Comparison of ENCODE assay signal across 8 mouse cellular contexts in genomic region chr11:77762783-77763672, GRCm38 (mm10). TPM values are rescaled to one million over a fixed set of nuclear protein-coding genes. Genes with fewer than 3 reads are reported as not detected.
DNase-seq lines count a peak whose midpoint lies in the region; ATAC-seq and TF ChIP-seq lines count a peak whose summit lies in the region.

Myo18a (plus strand) TSS chr11:77763246.

- 3% methylated on average over 51 of the region's 79 CpGs for WGBS in hindbrain, postnatal 0 days

- ATAC-seq in activated CD4-positive, CD25-positive, alpha-beta regulatory T cell, adult 4 months: peak; percentile 80
- peak; percentile 92 for ATAC-seq in hindbrain, postnatal 0 days
- peak; percentile 90 for ATAC-seq in megakaryocyte, adult 5-6 weeks (ENCODE audit: poor library complexity, severe bottlenecking)

- peaks cover 20% of the 10 kb centered on the region for H3K4me1 ChIP-seq in hindbrain, postnatal 0 days (ENCODE audit: insufficient read depth, low read length)

- H3K27me3 ChIP-seq in hindbrain, postnatal 0 days (ENCODE audit: insufficient read depth, low read length): no peaks in the 10 kb centered on the region

- no peaks in the 10 kb centered on the region for H3K9me3 ChIP-seq in hindbrain, postnatal 0 days (ENCODE audit: low read length)

- H3K4me2 ChIP-seq in hindbrain, postnatal 0 days (ENCODE audit: low read depth, low read length): peak within 1 kb of the TSS; percentile 92

- peak within 1 kb of the TSS; percentile 96 for H3K4me3 ChIP-seq in hindbrain, postnatal 0 days (ENCODE audit: low read length)

- DNase-seq in embryo, embryonic 10 days (ENCODE audit: low spot score): peak; percentile 80
- peak; percentile 95 for DNase-seq in gastrocnemius, postnatal 10 days
- DNase-seq in hindbrain, postnatal 0 days (ENCODE audit: low spot score): peak; percentile 94
- peak; percentile 59 to 64 for DNase-seq in left cerebral cortex, adult 8-10 months (ENCODE audit: low spot score in 2 of 2)
- DNase-seq in retina, postnatal 7 days (ENCODE audit: low read depth, low spot score): peak; percentile 82
- DNase-seq in urinary bladder, adult 18-20 months (ENCODE audit: low spot score in 2 of 2): peak; percentile 68 to 82

- H3K36me3 ChIP-seq in hindbrain, postnatal 0 days (ENCODE audit: insufficient read depth, low read length): no peaks in the 10 kb centered on the region

- peak within 1 kb of the TSS; percentile 91 for H3K27ac ChIP-seq in hindbrain, postnatal 0 days

- TF ChIP-seq CTCF in hindbrain, postnatal 0 days (IDR thresholded peaks at IDR 0.05; ENCODE audit: low read depth): peak; percentile 53

- peak within 1 kb of the TSS; percentile 97 for H3K9ac ChIP-seq in hindbrain, postnatal 0 days (replicated peaks; ENCODE audit: low read length)

RNA-seq across cellular contexts. Expression of gene Myo18a, which starts in this region (rescaled TPM):
- 10 to 100 TPM; 22.1 to 29.7 TPM for polyA plus RNA-seq in activated CD4-positive, CD25-positive, alpha-beta regulatory T cell, adult 4 months (2017; shearing (Covaris generic))
- 100 to 1,000 TPM; 300 to 302 TPM for total RNA-seq in gastrocnemius, postnatal 10 days (2021)
- 64.6 and 68.8 TPM in 2 replicates for total RNA-seq in hindbrain, postnatal 0 days (2014; rRNA removed)
- 28.2 and 29.8 TPM in 2 replicates for polyA plus RNA-seq in hindbrain, postnatal 0 days (2015; fragmentation: Nextera tagmentation; extraction: Ambion mirVana)
- 100 to 1,000 TPM; 133 to 174 (median 147) TPM for total RNA-seq in left cerebral cortex, adult 8-10 months (2022)
- total RNA-seq in megakaryocyte, adult 5-6 weeks (2015): 14.0 and 21.5 TPM in 2 replicates
- 69.7 and 84.8 TPM in 2 replicates for total RNA-seq in megakaryocyte, adult 5-6 weeks (2017)

Comparison
In these comparisons a context has a peak if more than half of its experiments do, and no peak if none do; other contexts are left out.
1. Peak in every context shown above with its lines: DNase-seq, ATAC-seq, H3K4me3 ChIP-seq and H3K27ac ChIP-seq.